Mouse (Mus musculus) liver, embryonic 12.5 days (tissue): ENCODE results near the gene Pax1. TPM values are rescaled to one million over a fixed set of nuclear protein-coding genes. Genes with fewer than 3 reads are reported as not detected.

Source experiments
- ATAC-seq: fragments of 200-750 bp; cut with Nextera tagmentation; 2 replicates; pipeline ENCODE4 v1.8.0; 2017; ENCODE audit warnings: moderate number of reproducible peaks, mild to moderate bottlenecking, moderate library complexity
- H3K27ac ChIP-seq: fragments of 300-500 bp; sonication (generic); 2 replicates; pipeline ENCODE4 v1.5.1; 2016; ENCODE audit warnings: mild to moderate bottlenecking
- H3K27me3 ChIP-seq: fragments of 300-500 bp; sonication (generic); replicated peaks from 2 replicates; pipeline ENCODE4 v1.6.1; 2016; ENCODE audit warnings: mild to moderate bottlenecking, moderate library complexity
- H3K36me3 ChIP-seq: fragments of 300-500 bp; sonication (generic); 2 replicates; pipeline ENCODE4 v1.6.1; 2016; ENCODE audit warnings: mild to moderate bottlenecking, moderate library complexity
- H3K4me1 ChIP-seq: fragments of 300-500 bp; sonication (generic); 2 replicates; pipeline ENCODE4 v1.6.1; 2016
- H3K4me2 ChIP-seq: fragments of 300-500 bp; sonication (generic); 2 replicates; pipeline ENCODE4 v1.6.1; 2016; ENCODE audit warnings: mild to moderate bottlenecking, moderate library complexity
- H3K4me3 ChIP-seq: fragments of 300-500 bp; sonication (generic); 2 replicates; pipeline ENCODE4 v1.5.1; 2016; ENCODE audit warnings: mild to moderate bottlenecking, moderate library complexity
- H3K9ac ChIP-seq: fragments of 300-500 bp; sonication (generic); 2 replicates; pipeline ENCODE4 v1.6.1; 2016; ENCODE audit warnings: mild to moderate bottlenecking, moderate library complexity
- H3K9me3 ChIP-seq: fragments of 300-500 bp; sonication (generic); replicated peaks from 2 replicates; pipeline ENCODE4 v1.6.1; 2016; ENCODE audit warnings: mild to moderate bottlenecking, moderate library complexity
- WGBS: fragments of 180-500 bp; shearing (Covaris S2); methylation state at CpG from one replicate; pipeline ENCODE4 v1.1.7; 2016; ENCODE audit not compliant: insufficient replicate concordance; 5-methylcytosine and 5-hydroxymethylcytosine counted together
- polyA plus RNA-seq: library from polyadenylated mRNA; unstranded; fragments of >200 nt; fragmentation: Nextera tagmentation; extraction: Ambion mirVana; gene quantifications from 2 replicates; pipeline ENCODE4 v1.2.1, GENCODE M21; 2016

The Pax1 gene
- polyA plus RNA-seq, 1 experiment from 2014 or later: not detected

- ATAC-seq: no peak
- no peak overlapping the region for H3K4me3 ChIP-seq
- H3K9ac ChIP-seq: no peak overlapping the region
- H3K4me2 ChIP-seq: no peak overlapping the region
- H3K27ac ChIP-seq: no peak overlapping the region
- H3K4me1 ChIP-seq: no peaks in the 10 kb centered on the region
- H3K27me3 ChIP-seq: peaks cover 75% of the 10 kb centered on the region
- H3K9me3 ChIP-seq: no peaks in the 10 kb centered on the region
- no peaks in the 10 kb centered on the region for H3K36me3 ChIP-seq
- 14% methylated on average over 8 of the region's 8 CpGs for WGBS
Observed at GRCm38 (mm10) chr2:147375019-147375715, 13.4 kb downstream of the Pax1 start.

- ATAC-seq: no peak
- H3K4me3 ChIP-seq: no peak overlapping the region
- 10% methylated on average over 4 of the region's 4 CpGs for WGBS
- no peaks in the 10 kb centered on the region for H3K4me1 ChIP-seq
- H3K36me3 ChIP-seq: no peaks in the 10 kb centered on the region
- H3K27ac ChIP-seq: no peak overlapping the region
- H3K27me3 ChIP-seq: peaks cover 40% of the 10 kb centered on the region
- no peaks in the 10 kb centered on the region for H3K9me3 ChIP-seq
- no peak overlapping the region for H3K9ac ChIP-seq
- H3K4me2 ChIP-seq: no peak overlapping the region
Observed at GRCm38 (mm10) chr2:147378934-147379333, 17.2 kb downstream of the Pax1 start.

GRCm38 (mm10) chr2:147383373-147383772, 21.6 kb downstream of the Pax1 start:
- Histone ChIP-seq H3K9me3 (no peaks in the 10 kb centered on the region), H3K4me1 (no peaks in the 10 kb centered on the region), H3K4me3 (no peak overlapping the region), H3K27ac (no peak overlapping the region), H3K4me2 (no peak overlapping the region), H3K36me3 (no peaks in the 10 kb centered on the region), H3K27me3 (no peaks in the 10 kb centered on the region; the same call in 1 of the 2 replicates), H3K9ac (no peak overlapping the region)
- 71% methylated on average over 2 of the region's 2 CpGs for WGBS
- ATAC-seq: no peak

- H3K9ac ChIP-seq: no peak overlapping the region
- H3K9me3 ChIP-seq: no peaks in the 10 kb centered on the region
- no peak for ATAC-seq
- H3K4me3 ChIP-seq: no peak overlapping the region
- WGBS: 50% methylated on average over 5 of the region's 5 CpGs
- H3K36me3 ChIP-seq: no peaks in the 10 kb centered on the region
- H3K4me2 ChIP-seq: no peak overlapping the region
- H3K27me3 ChIP-seq: no peaks in the 10 kb centered on the region
- no peak overlapping the region for H3K27ac ChIP-seq
- H3K4me1 ChIP-seq: no peaks in the 10 kb centered on the region
Observed at GRCm38 (mm10) chr2:147386949-147387348, 25.2 kb downstream of the Pax1 start.

GRCm38 (mm10) chr2:147409323-147409722, 47.6 kb downstream of the Pax1 start:
- Histone ChIP-seq H3K4me2 (no peak overlapping the region), H3K36me3 (no peaks in the 10 kb centered on the region), H3K27ac (no peak overlapping the region), H3K4me3 (no peak overlapping the region), H3K9ac (no peak overlapping the region), H3K27me3 (no peaks in the 10 kb centered on the region), H3K4me1 (no peaks in the 10 kb centered on the region), H3K9me3 (no peaks in the 10 kb centered on the region)
- ATAC-seq: no peak
- WGBS: 30% methylated on average over 1 of the region's 1 CpGs

GRCm38 (mm10) chr2:147415037-147415436, 53.3 kb downstream of the Pax1 start:
- Histone ChIP-seq H3K4me2 (no peak overlapping the region), H3K27ac (no peak overlapping the region), H3K27me3 (no peaks in the 10 kb centered on the region), H3K4me3 (no peak overlapping the region), H3K9ac (no peak overlapping the region), H3K36me3 (no peaks in the 10 kb centered on the region), H3K4me1 (no peaks in the 10 kb centered on the region), H3K9me3 (no peaks in the 10 kb centered on the region)
- 78% methylated on average over 3 of the region's 3 CpGs for WGBS
- ATAC-seq: no peak

GRCm38 (mm10) chr2:147424582-147425255, 63.0 kb downstream of the Pax1 start:
- 58% methylated on average over 10 of the region's 10 CpGs for WGBS
- Histone ChIP-seq H3K9me3 (no peaks in the 10 kb centered on the region), H3K4me1 (no peaks in the 10 kb centered on the region), H3K4me3 (no peak overlapping the region), H3K9ac (no peak overlapping the region), H3K27me3 (no peaks in the 10 kb centered on the region), H3K36me3 (no peaks in the 10 kb centered on the region), H3K4me2 (no peak overlapping the region), H3K27ac (no peak overlapping the region)
- no peak for ATAC-seq

- no peak overlapping the region for H3K4me2 ChIP-seq
- H3K27ac ChIP-seq: no peak overlapping the region
- H3K9me3 ChIP-seq: no peaks in the 10 kb centered on the region
- H3K9ac ChIP-seq: no peak overlapping the region
- no peaks in the 10 kb centered on the region for H3K27me3 ChIP-seq
- 46% methylated on average over 1 of the region's 1 CpGs for WGBS
- no peaks in the 10 kb centered on the region for H3K4me1 ChIP-seq
- ATAC-seq: no peak
- no peaks in the 10 kb centered on the region for H3K36me3 ChIP-seq
- H3K4me3 ChIP-seq: no peak overlapping the region
Observed at GRCm38 (mm10) chr2:147429607-147430356, 68.1 kb downstream of the Pax1 start.

- no peak for ATAC-seq
- Histone ChIP-seq H3K27me3 (no peaks in the 10 kb centered on the region), H3K36me3 (no peaks in the 10 kb centered on the region), H3K4me2 (no peak overlapping the region), H3K9me3 (no peaks in the 10 kb centered on the region), H3K4me1 (no peaks in the 10 kb centered on the region), H3K4me3 (no peak overlapping the region), H3K9ac (no peak overlapping the region), H3K27ac (no peak overlapping the region)
- WGBS: 17% methylated on average over 5 of the region's 5 CpGs
Observed at GRCm38 (mm10) chr2:147433120-147433519, 71.4 kb downstream of the Pax1 start.

Other genes with a start within 250 kb of the Pax1 start
- not detected in 2 replicates for gene Nkx2-2, start 167.7 kb upstream of the Pax1 start, polyA plus RNA-seq